Mouse (Mus musculus): ENCODE results near the gene Slc38a4. TPM values are rescaled to one million over a fixed set of nuclear protein-coding genes. Genes with fewer than 3 reads are reported as not detected.

Slc38a4 gene
- polyA plus RNA-seq, 1 experiment from 2014 or later, result 0.10 TPM

DNA sequence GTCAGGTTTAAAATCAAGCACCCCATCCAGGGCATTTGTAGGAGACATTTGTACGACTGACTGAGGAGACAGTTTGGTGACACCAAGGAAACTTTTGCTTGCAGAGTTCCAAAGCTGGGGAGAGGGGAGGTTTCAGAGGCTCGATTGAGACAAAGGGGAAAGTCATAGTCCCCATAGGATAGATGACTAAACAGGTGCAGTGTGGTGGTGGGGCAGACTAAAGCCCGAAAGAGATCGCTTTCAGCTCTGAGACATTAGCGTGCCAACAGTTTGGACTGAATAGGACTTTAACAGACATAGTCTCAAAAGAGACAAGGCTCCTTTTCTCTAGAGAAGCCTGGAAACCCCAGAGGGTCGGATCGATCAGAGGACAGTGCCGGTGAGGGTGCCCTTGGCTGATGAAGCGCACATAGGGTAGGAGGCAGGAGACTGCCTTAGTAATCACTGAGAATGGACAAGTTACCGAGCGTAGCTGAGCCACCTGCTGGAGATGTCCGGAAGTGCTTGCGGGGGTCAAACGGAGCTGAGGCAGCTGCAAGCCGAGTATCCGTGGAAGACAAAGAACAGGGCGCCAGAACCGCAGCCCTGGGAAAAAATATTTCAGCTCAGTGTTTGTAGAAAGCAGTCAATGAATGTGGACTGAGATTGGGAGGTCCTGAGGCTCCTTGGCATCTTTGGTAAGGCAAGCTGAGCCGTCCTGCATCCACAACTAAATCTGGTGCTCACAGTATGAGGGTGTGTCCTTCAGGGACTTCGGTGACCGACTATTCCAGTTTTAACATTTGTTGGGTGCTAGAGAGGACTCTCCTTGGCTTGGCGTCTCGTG is 102.4 kb downstream of the Slc38a4 start:
- CTCF ChIA-PET, result interaction anchor here (0.8 to 2.0 kb wide), 9 partner anchors 17 to 410 kb away, joined by 3 to 6 read pairs (median 3); no protein-coding TSS in a partner anchor
- in situ Hi-C loops (cut with MboI; ENCODE audit: low pct_unique_long_range_greater_than_20kb), result loop anchor here (25.0 kb wide), 1 partner anchor 709 kb away; no protein-coding TSS in a partner anchor
- H3K27me3 ChIP-seq, result no peaks in the 10 kb centered on the region
- no peak for ATAC-seq
- POLR2A ChIA-PET, result no interaction called here
- peak; percentile 74 for TF ChIP-seq CTCF (IDR thresholded peaks at IDR 0.05)
- no peak for DNase-seq (ENCODE audit: low read depth, low spot score)

DNA sequence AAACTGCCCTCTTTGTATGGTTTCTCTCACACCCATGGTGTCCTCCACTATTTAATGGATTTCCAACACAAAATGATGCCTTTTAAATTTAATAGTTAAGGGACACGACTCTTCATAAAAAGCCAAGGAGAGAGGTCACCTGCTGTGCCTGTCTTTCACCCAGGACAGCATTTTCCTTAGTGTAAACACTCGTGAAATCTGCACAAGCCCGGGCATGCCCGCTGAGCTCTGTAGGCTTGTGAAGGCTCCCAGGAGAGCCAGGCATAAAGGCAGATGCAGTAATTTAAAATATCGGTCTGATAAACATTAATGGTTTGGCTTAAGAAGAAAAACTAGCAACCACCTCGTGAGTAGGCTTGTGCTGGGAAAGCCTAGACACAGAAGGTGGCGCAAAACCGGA is 103.3 kb downstream of the Slc38a4 start:
- no peak for ATAC-seq
- in situ Hi-C loops (cut with MboI; ENCODE audit: low pct_unique_long_range_greater_than_20kb), result loop anchor here (25.0 kb wide), 1 partner anchor 710 kb away; no protein-coding TSS in a partner anchor

DNA sequence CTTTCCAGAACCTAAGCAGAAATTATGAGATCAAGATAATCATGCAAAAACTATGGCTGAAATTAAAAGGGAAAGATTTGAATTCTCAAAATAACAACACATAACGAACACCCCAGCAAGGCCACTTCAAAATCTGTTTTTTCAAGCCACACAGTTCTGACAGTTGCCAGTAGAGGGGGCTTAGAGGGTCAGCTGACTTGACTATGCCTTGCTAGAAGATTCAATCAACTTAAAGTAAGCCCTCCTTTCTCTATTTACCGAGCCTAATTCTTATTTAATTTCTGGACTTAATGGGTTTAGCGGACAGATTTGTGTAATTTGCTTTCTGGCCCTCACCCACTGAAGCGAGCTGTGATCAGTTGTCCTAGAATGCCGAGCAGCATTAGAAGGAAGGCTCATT is 104.0 kb downstream of the Slc38a4 start:
- in situ Hi-C loops (cut with MboI; ENCODE audit: low pct_unique_long_range_greater_than_20kb), result loop anchor here (25.0 kb wide), 1 partner anchor 711 kb away; no protein-coding TSS in a partner anchor
- ATAC-seq (no peak), DNase-seq (ENCODE audit: low read depth, low spot score) (no peak)
- ChIA-PET CTCF (no interaction called here), POLR2A (no interaction called here)
- H3K27me3 ChIP-seq, result no peaks in the 10 kb centered on the region
- peak; percentile 31 for TF ChIP-seq CTCF (IDR thresholded peaks at IDR 0.05)

More for the DNA sequence above, 103.3 kb downstream of the Slc38a4 start:
- ChIA-PET CTCF (interaction anchor here (1.1 to 2.0 kb wide), 4 partner anchors 16 to 409 kb away, joined by 3 to 6 read pairs (median 4); no protein-coding TSS in a partner anchor), POLR2A (no interaction called here)
- no peaks in the 10 kb centered on the region for H3K27me3 ChIP-seq
- no peak for TF ChIP-seq CTCF (IDR thresholded peaks at IDR 0.05)
- DNase-seq (ENCODE audit: low read depth, low spot score), result no peak

DNA sequence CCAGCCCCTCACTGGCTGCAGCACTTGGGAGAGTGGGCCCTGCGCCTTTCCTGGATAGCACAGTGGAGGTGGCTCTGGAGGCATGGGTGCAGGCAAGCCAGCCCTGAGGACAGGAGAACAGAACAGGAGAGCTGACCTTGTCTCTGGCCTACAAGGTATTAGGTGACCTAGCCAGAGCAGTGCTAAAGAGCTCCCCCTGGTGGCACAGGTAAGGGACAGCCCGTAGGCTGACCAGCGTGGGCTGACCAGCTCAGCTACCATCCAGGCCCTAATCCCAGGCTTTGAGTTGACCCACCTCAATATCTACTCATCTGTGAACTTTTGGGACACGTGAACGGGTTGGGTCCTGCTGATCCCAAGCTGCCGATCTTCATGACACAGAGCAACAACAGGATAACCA is 107.3 kb downstream of the Slc38a4 start:
- in situ Hi-C loops (cut with MboI; ENCODE audit: low pct_unique_long_range_greater_than_20kb), result no loop called here
- peak; percentile 82 for TF ChIP-seq CTCF (IDR thresholded peaks at IDR 0.05)
- POLR2A ChIA-PET, result no interaction called here
- DNase-seq (ENCODE audit: low read depth, low spot score), result no peak
- peak; percentile 54 for ATAC-seq
- no peaks in the 10 kb centered on the region for H3K27me3 ChIP-seq
- CTCF ChIA-PET, result interaction anchor here (0.9 to 2.7 kb wide), 5 partner anchors 9 to 190 kb away, joined by 3 to 37 read pairs (median 3); no protein-coding TSS in a partner anchor

Other genes with a start within 250 kb of the Slc38a4 start
- 10.7 TPM for gene Pced1b, start 191.2 kb upstream of the Slc38a4 start, polyA plus RNA-seq (2021)
- 4.5 TPM for gene Amigo2, start 191.3 kb upstream of the Slc38a4 start, polyA plus RNA-seq (2021)

Data from Patski (cell line).